Mouse (Mus musculus): ENCODE measurements around the gene Cracr2b. TPM values are rescaled to one million over a fixed set of nuclear protein-coding genes. Genes with fewer than 3 reads are reported as not detected.

Gene Cracr2b
- total RNA-seq, 2 experiments from 2014 or later: 9.5 to 13.1 TPM

GRCm38 (mm10) chr7:141469901-141470636 lies 9.2 kb downstream of the Cracr2b start:
- DNase-seq: no peak

GRCm38 (mm10) chr7:141470637-141470944 lies 9.7 kb downstream of the Cracr2b start:
- no peak for DNase-seq

DNA sequence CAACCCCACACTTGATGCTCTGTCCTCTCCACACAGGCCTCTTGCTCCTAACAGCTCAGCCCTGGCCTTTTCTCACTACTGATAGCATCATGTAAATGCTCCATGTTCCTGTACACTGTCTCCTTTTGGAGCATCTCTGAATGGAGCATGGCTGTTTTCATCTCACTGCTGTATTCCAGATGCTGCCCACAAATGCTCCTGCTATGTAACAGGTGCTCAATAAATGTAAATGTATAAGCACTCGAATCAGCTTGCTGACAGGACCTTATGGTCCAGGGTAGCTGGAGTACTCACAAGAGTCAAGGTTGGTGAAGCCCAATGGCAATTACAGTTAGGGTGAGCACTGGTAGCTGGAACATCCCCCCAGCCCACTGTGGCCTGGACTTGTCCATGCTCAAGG lies 10.3 kb downstream of the Cracr2b start:
- no peak for DNase-seq

DNA sequence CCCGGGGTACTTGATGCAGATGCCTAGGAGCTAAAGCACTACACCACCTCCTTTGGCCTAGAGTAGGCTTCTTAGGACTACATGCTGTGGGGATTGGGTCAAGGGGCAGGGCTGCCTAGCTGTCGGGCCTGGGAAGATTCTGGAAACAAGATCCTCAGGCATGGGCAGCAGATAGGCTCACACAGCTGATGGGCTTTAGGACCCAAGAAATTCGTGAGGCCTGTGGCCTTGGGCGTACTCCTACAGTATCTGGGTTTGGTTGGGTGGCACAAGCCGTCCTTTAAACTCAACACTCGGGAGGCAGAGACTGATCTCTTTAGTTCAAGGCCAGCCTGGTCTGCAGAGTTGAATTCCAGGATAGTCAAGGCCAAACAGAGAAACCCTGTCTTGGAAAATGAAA lies 11.3 kb downstream of the Cracr2b start:
- DNase-seq: peak in 1 of 2 experiments; percentile 65

- DNase-seq: no peak
These were observed 11.9 kb downstream of the Cracr2b start for GRCm38 (mm10) chr7:141472763-141473162.

GRCm38 (mm10) chr7:141474160-141474559 lies 13.3 kb downstream of the Cracr2b start:
- no peak for DNase-seq

DNA sequence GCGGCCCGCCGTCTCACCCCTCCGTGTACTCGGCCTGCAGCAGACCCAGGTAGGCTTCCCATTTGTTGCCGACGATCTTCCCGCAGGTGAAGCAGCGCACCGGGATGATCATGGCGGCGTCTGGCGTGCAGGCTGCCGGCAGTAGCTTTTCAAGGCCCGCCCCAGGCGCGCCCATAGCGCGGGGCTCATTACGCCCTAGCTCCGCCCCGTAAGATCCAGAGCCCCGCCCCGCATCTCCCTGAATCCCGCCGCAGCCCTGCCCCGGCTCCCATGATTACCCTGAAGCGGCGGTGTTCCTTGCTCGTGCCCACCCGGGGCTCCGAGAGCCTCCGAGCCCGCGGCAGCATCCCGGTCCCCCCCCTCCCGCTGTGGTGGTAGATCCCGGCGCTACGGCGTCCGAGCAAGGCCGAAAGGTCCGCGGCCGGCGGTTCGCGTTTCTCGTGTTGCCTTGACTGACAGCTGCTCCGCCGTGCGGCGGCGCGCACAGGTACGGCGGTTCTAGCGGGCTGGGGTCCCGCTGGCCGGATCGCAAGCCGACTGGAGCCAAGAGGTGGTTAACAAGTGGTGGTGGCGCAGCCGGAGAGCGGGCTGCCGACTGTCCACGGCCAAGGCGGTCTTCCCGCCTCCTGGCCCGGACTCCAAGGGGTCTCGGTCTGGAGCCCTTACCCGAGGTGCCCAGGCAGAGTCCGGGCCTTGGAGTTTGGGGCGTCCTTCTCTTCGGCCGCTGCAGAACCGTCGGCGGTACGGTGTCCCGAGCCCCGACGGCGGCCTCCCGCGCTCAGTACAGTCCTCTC lies 14.3 kb downstream of the Cracr2b start, which contains the start of the genes Polr2l and Tspan4:
Gene Polr2l, minus strand, starts transcription at position 122 of the 794 bp plus-strand sequence.
Gene Tspan4, plus strand, starts transcription at position 230 of the 794 bp plus-strand sequence.
- DNase-seq: peak; percentile 87 to 92

- DNase-seq: no peak
These were observed 14.9 kb downstream of the Cracr2b start for GRCm38 (mm10) chr7:141475805-141476158.

DNA sequence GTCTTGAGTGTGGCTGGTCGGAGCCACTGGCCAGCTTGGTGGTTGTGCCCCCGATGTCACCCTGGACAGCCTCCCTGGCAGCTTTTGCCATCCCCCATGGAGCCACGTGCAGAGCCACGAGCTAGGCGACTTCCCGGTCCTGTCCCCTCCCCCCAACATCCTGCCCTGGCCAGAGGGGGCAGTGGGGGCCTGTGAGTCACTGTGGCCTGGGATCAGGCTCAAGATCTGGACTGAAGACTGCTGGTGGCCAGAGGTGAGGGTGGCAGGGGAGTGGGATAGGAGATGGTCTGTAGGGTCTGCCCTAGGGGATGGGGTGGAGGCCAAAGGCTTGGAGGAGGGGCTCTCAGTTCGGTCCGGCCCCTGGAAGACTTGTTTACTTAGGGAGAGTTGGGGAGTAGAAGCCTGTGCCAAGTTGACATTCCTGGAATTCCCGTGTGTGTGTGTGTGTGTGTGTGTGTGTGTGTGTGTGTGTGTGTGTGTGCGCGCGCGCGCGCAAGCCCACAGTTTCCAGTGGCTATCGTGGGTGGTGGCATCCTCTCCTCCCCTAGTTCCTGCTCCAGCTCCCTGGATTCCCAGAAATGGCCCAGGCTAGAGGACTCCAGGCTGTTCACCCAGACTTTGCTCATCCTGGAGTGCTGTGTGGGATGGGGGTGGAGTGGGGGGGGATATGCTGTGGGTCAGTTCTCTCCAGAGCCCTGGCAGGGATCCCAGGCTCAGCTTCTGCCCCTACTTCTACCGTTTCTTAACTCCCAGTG lies 15.5 kb downstream of the Cracr2b start:
- DNase-seq: peak; percentile 93 to 96

GRCm38 (mm10) chr7:141476981-141477370 lies 16.1 kb downstream of the Cracr2b start:
- DNase-seq: peak in 1 of 2 experiments; percentile 64

- no peak for DNase-seq
These were observed 16.8 kb downstream of the Cracr2b start for GRCm38 (mm10) chr7:141477578-141478269.

DNA sequence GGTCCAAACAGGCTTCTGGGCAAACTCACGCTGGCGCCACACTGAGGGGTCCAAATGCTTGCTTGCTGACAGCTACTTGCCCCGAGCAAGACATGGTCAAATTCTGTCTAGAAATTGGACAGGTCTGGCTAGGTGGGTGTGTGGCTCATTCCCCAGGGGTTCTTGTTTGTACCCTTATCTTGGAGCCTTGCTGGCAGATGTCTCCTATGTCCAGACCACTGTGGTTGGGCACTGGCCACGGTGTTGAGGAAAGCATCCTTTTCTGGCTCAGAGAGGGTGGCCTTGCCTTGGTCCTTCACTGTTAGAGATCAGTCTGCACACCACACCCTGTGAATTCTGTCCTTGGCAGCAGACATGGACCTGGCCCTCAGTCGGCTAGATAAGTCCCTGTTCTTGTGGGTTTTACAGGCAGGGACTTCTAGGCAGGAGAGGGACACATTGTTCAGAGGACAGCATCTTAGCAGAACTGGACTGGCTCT lies 17.4 kb downstream of the Cracr2b start:
- peak in 1 of 2 experiments; percentile 67 for DNase-seq

DNA sequence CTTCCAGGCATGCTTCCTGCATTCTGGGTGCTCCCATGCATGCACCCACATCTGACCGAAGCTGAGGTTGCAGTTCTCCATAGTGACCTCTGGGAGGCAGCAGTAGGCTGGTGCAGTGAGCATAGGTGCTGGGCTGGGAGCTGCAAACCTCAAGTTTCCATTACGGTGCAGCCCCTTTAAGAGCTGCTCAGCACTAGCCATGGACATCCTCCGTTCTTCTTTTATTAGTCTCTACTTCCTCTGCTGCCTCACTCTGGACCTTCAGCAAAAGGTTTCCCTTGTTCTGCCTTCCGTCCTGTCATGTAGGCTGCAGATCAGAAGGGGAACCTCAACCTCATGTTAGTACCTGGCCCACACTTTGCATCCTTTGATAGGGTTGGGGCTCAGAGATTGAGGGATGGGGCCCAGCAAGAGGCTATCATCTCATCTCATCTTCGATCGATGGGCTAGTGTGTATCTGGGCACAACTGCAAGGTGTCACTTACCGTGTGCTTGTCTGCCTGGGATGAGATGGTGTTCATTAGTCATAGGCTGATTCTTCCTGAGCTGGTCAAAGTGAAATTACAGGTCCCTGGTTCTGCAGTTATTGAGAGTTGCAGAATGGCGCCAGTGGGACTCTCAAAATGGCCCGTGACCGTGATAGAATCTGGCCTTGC lies 20.1 kb downstream of the Cracr2b start:
- DNase-seq: peak; percentile 66 to 77

DNA sequence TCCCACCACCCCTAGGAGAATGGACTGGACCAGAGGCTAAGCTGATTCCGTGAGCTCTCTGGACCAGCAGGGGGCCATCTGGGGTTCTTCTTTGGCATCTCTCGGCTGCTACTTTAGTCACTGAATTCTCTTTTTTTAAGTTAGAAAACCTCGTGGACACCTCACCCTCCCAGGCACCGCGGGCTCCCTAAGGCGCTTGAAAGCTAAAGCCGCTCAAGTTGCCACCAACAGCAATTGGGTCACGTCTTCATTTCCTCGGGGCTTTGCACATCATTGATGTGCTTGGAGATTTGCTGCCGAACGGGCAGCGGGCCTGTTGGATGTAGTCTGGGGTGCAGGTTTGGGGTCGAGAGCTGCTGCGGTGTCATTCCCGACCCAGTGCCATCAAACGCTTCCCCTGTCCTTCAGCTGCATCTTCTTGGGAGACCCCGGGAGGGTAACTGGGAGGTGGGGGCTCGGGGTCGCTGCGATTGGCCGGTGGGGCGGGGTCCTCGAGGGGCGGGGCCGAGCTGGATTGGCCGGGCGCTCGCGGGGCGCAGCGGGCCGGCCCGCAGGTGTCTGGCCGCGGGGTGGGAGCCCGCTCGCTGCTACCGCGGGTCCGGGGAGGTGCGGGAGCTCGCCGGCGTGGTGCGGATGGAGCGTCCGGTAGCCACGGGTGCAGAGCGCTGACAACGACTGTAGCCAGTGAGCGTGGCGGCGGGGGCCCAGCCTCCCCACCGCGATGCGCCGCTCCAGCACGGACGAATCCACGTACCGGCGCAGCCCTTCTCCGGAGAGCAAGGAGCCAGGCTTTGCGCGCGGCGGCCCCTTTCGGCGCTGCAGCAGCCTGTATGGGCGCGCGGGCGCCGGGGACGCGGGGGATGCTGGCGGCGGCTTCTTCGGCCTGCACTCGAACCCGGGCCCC lies 20.9 kb downstream of the Cracr2b start:
- DNase-seq: peak in 1 of 2 experiments; percentile 74

GRCm38 (mm10) chr7:141482531-141483024 lies 21.7 kb downstream of the Cracr2b start:
- no peak for DNase-seq

GRCm38 (mm10) chr7:141483114-141483653 lies 22.3 kb downstream of the Cracr2b start:
- no peak for DNase-seq

DNA sequence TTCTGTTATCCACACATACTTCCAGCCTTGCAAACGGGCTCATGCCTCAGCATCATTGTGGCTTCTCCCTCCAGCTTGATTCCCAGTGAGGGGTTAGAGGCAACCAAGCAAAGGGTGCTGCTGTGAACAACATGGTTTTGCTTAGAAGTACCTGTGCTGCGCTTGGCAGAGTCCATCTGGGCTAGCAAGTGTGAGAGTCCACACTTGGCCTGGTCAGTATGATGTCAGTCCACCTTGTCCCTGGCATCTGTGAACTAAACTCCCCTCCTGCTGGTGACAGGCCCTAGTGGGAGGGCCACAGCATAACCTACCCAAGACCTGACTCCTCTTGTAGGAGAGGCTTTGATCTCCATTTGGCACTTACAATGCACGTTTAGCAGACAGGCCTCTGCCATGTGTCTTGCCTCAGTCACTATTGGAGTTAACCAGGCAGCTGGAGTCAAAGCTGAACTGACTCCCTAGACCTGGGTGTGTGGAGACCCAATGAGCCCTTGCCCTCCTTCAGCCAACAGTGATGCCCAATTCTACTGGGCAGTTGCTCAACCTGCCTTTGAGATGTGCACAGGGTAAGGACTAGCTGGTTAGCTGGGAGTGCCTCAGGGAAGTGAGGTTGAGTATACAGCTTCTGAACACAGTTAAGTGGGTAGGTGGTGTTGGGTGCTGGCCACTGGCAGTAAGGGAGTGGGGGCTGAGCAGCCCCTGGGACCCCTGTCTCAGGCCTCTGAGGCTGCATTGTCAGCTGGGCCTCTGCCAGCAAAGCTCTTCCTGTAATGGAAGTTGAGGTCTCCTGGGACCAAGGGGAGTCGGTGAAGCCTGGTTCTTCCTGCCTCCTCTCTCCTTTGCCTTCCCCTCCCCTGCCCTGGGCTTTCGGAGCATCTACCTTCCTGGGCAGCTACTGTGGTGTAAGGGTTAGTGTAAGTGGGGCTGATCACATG lies 23.6 kb downstream of the Cracr2b start:
- no peak for DNase-seq

GRCm38 (mm10) chr7:141485186-141485585 lies 24.3 kb downstream of the Cracr2b start:
- DNase-seq: no peak

DNA sequence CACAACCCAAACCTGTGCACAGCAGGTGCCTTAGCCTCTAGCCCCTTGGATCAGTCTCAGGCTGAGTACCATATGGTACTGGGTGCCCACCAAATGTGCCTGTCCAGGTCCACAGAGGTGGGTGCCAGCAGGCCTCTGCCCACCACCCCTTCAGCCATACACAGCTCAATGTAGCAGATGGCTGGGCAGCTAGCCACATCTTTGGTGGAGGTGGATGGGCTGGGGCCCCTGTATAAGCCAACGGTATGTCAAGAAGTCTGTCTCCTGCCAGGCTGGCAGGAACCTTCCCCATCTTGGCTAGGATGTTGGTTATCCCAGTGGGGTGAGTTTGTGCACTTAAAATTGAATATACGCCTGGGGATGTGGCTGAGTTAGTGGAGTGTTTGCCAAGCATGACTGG lies 24.7 kb downstream of the Cracr2b start:
- DNase-seq: no peak
